Mouse (Mus musculus): Measurements from ENCODE around the gene Espnl.
A peak's percentile ranks its signal among the peaks of the same experiment; 100 is the strongest.

The Espnl gene

GRCm38 (mm10) chr1:91317656-91318055 lies 4.2 kb upstream of the Espnl start:
- no peak for DNase-seq (ENCODE audit: low spot score in 2 of 2)

- DNase-seq (ENCODE audit: low spot score in 2 of 2) = no peak
Measured at GRCm38 (mm10) chr1:91324646-91325045, 2.8 kb downstream of the Espnl start.

- DNase-seq (ENCODE audit: low spot score in 2 of 2) = no peak
Measured at GRCm38 (mm10) chr1:91325488-91326042, 3.7 kb downstream of the Espnl start.

- no peak for DNase-seq (ENCODE audit: low spot score in 2 of 2)
Measured at GRCm38 (mm10) chr1:91332102-91332501, 10.2 kb downstream of the Espnl start.

GRCm38 (mm10) chr1:91333582-91333981 lies 11.7 kb downstream of the Espnl start:
- no peak for DNase-seq (ENCODE audit: low spot score in 2 of 2)

- DNase-seq (ENCODE audit: low spot score in 2 of 2) = no peak
Measured at GRCm38 (mm10) chr1:91337355-91337754, 15.5 kb downstream of the Espnl start.

GRCm38 (mm10) chr1:91344001-91344400 lies 22.1 kb downstream of the Espnl start:
- no peak for DNase-seq (ENCODE audit: low spot score in 2 of 2)

GRCm38 (mm10) chr1:91344921-91345685 lies 23.2 kb downstream of the Espnl start:
- no peak for DNase-seq (ENCODE audit: low spot score in 2 of 2)

- DNase-seq (ENCODE audit: low spot score in 2 of 2) = peak; percentile 56 to 65
Measured at GRCm38 (mm10) chr1:91346892-91347291, 25.0 kb downstream of the Espnl start.

GRCm38 (mm10) chr1:91350841-91351240 lies 29.0 kb downstream of the Espnl start, which contains the start of gene Klhl30:
TSS of gene Klhl30 (plus strand) at chr1:91351016.
- peak; percentile 54 to 68 for DNase-seq (ENCODE audit: low spot score in 2 of 2)

GRCm38 (mm10) chr1:91351249-91351648 lies 29.4 kb downstream of the Espnl start:
- DNase-seq (ENCODE audit: low spot score in 2 of 2) = peak in 1 of 2 experiments; percentile 3

GRCm38 (mm10) chr1:91352277-91352676 lies 30.4 kb downstream of the Espnl start:
- peak; percentile 48 to 68 for DNase-seq (ENCODE audit: low spot score in 2 of 2)

- DNase-seq (ENCODE audit: low spot score in 2 of 2) = no peak
Measured at GRCm38 (mm10) chr1:91356105-91356504, 34.2 kb downstream of the Espnl start.

GRCm38 (mm10) chr1:91362113-91362512 lies 40.2 kb downstream of the Espnl start:
- no peak for DNase-seq (ENCODE audit: low spot score in 2 of 2)

- DNase-seq (ENCODE audit: low spot score in 2 of 2) = no peak
Measured at GRCm38 (mm10) chr1:91364822-91365644, 43.2 kb downstream of the Espnl start.

GRCm38 (mm10) chr1:91365816-91366214 lies 43.9 kb downstream of the Espnl start:
- DNase-seq (ENCODE audit: low spot score in 2 of 2) = no peak

GRCm38 (mm10) chr1:91366215-91367108 lies 44.6 kb downstream of the Espnl start, which contains the start of gene Erfe:
TSS of gene Erfe (plus strand) at chr1:91366430.
- DNase-seq (ENCODE audit: low spot score in 2 of 2) = peak; percentile 63 to 74

- no peak for DNase-seq (ENCODE audit: low spot score in 2 of 2)
Measured at GRCm38 (mm10) chr1:91367295-91367694, 45.4 kb downstream of the Espnl start.

- no peak for DNase-seq (ENCODE audit: low spot score in 2 of 2)
Measured at GRCm38 (mm10) chr1:91369408-91369807, 47.5 kb downstream of the Espnl start.

- no peak for DNase-seq (ENCODE audit: low spot score in 2 of 2)
Measured at GRCm38 (mm10) chr1:91370055-91370454, 48.2 kb downstream of the Espnl start.

GRCm38 (mm10) chr1:91373414-91373835 lies 51.5 kb downstream of the Espnl start:
- DNase-seq (ENCODE audit: low spot score in 2 of 2) = no peak

All from natural killer cell, adult 2 months (primary cell).